Mouse (Mus musculus) intestine, postnatal 0 days (tissue): ENCODE measurements around the gene Slc39a3. TPM values are rescaled to one million over a fixed set of nuclear protein-coding genes. Genes with fewer than 3 reads are reported as not detected.
"Not testable (repeated sequence)": the region's sequence is repeated elsewhere in the genome, so short reads cannot be mapped to it uniquely, and the experiment has no call there.

Experiments used
- ATAC-seq: fragments of 200-750 bp; cut with Nextera tagmentation; 2 replicates; pipeline ENCODE4 v1.8.0; 2017; ENCODE audit warnings: mild to moderate bottlenecking, moderate TSS enrichment, moderate library complexity
- H3K27ac ChIP-seq: fragments of 300-500 bp; sonication (generic); 2 replicates; pipeline ENCODE4 v1.5.1; 2014; ENCODE audit warnings: mild to moderate bottlenecking, low read depth, low read length, moderate library complexity
- H3K27me3 ChIP-seq: fragments of 300-500 bp; sonication (generic); replicated peaks from 2 replicates; pipeline ENCODE4 v1.6.1; 2014; ENCODE audit warnings: low read length, mixed read lengths; ENCODE audit not compliant: control insufficient read depth, insufficient read depth
- H3K36me3 ChIP-seq: fragments of 300-500 bp; sonication (generic); 2 replicates; pipeline ENCODE4 v1.6.1; 2014; ENCODE audit warnings: mild to moderate bottlenecking, moderate library complexity; ENCODE audit not compliant: control insufficient read depth, insufficient read depth
- H3K4me1 ChIP-seq: fragments of 300-500 bp; sonication (generic); replicated peaks from 2 replicates; pipeline ENCODE4 v1.6.1; 2014; ENCODE audit warnings: antibody characterized with exemption, low read length, mixed read lengths; ENCODE audit not compliant: control insufficient read depth, insufficient read depth
- H3K4me2 ChIP-seq: fragments of 300-500 bp; sonication (generic); replicated peaks from 2 replicates; pipeline ENCODE4 v1.6.1; 2014; ENCODE audit warnings: low read depth, mild to moderate bottlenecking, moderate library complexity
- H3K4me3 ChIP-seq: fragments of 300-500 bp; sonication (generic); 2 replicates; pipeline ENCODE4 v1.5.1; 2014; ENCODE audit warnings: low read depth, low read length
- H3K9ac ChIP-seq: fragments of 300-500 bp; sonication (generic); 2 replicates; pipeline ENCODE4 v1.6.1; 2014; ENCODE audit warnings: mild to moderate bottlenecking, low read depth, low read length
- H3K9me3 ChIP-seq: fragments of 300-500 bp; sonication (generic); 2 replicates; pipeline ENCODE4 v1.6.1; 2016; ENCODE audit warnings: mixed run types; ENCODE audit not compliant: control insufficient read depth
- CTCF ChIP-seq: sonication (generic); IDR thresholded peaks from 2 replicates; pipeline ENCODE4 v1.5.1; 2016; ENCODE audit warnings: low read depth, mild to moderate bottlenecking, control low read depth, antibody characterized with exemption, moderate library complexity
- WGBS: fragments of 180-500 bp; shearing (Covaris S2); extraction: QIAGEN DNeasy Blood & Tissue Kit; methylation state at CpG from one replicate; pipeline ENCODE4 v1.1.7; 2014; 5-methylcytosine and 5-hydroxymethylcytosine counted together
- polyA plus RNA-seq: library from polyadenylated mRNA; unstranded; fragments of >200 nt; fragmentation: Nextera tagmentation; extraction: Ambion mirVana; gene quantifications from 2 replicates; pipeline ENCODE4 v1.2.1, GENCODE M21; 2015

The Slc39a3 gene
- polyA plus RNA-seq, 1 experiment from 2014 or later: 11.1 TPM

DNA sequence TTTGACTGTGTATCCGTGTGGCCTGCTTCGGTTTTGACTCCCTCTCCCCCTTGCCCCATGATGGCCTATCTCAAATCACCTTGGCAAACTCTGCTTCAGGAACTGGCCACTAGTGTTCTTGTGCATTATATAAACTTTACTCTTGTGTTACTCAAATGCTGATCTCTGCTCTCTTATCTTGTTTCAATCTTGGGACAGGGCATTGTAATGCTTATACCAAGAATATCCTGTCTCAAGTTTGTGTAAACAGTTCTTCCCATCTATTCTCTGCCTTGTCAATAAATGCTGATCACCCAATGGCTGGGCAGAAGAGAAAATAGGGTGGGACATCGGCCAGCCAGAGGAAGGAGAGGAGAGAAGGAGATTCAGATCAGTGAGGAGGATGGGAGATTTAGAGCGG, 25.5 kb upstream of the Slc39a3 start:
- TF ChIP-seq CTCF: no peak
- Histone ChIP-seq H3K4me2 (no peak overlapping the region), H3K27ac (no peak overlapping the region), H3K4me3 (no peak overlapping the region), H3K36me3 (no peaks in the 10 kb centered on the region), H3K4me1 (no peaks in the 10 kb centered on the region; the same call in 1 of the 2 replicates), H3K9ac (no peak overlapping the region), H3K27me3 (no peaks in the 10 kb centered on the region), H3K9me3 (no peaks in the 10 kb centered on the region)
- ATAC-seq: no peak
- WGBS: 47% methylated on average over 4 of the region's 4 CpGs

DNA sequence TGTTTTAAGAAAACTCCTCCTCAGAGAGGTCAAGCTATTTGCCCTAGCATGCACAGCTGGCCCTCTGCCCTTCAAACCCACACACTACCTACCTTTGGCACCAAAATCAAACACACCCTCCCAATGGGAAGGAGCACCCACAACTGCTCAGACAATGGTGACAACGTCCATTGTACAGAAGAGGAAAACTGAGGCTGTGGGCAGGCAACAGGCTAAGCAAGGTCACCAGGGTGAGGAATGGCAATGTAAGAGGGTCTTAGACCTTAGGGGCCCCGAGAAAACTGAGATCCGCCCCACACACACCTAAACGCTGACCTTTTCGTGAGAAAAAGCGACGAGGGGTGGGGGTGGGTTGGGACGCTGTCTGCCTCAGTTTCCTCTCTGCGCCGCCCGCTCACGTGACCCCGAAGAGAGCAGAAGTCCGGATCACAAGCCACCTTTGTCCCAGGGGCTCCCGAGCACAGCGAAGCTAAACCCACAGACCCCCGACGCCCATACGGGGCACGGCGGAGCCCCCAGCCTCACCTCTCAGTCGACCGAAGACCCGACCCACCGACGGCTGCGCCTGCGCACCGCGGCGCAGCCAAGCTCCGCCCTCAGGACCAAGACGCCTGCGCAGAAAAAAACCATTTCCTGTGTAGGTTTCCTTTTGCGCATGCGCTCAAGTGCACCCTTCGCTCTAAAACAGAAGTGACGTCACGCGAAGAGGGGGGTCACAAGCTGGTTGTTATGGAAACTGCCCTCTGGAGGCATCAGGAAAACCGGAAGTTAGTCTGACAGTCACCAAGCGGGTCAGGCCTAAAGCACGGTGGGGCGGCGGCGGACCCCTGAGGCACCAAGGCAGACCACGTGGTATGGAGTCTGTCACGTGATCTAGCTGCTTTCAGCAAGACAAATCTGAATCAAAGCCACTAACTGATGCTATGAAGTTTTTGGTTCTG, 22.6 kb upstream of the Slc39a3 start, which contains the start of gene Sgta:
Gene Sgta, minus strand, starts transcription at position 579 of the 941 bp plus-strand sequence.
- H3K4me2 ChIP-seq: peak within 1 kb of the TSS; percentile 65
- H3K36me3 ChIP-seq: no peaks in the 10 kb centered on the region; the same call in 1 of the 2 replicates
- no peaks in the 10 kb centered on the region for H3K27me3 ChIP-seq
- peak within 1 kb of the TSS; percentile 67 for H3K9ac ChIP-seq
- peak; percentile 85 for ATAC-seq
- H3K4me1 ChIP-seq: no peaks in the 10 kb centered on the region; the same call in 1 of the 2 replicates
- H3K4me3 ChIP-seq: peak within 1 kb of the TSS; percentile 67
- WGBS: under 1% methylated on average over 48 of the region's 48 CpGs
- TF ChIP-seq CTCF: 0 out of 2 replicates have a peak, but pooled peaks have one; percentile 7
- no peak within 1 kb of the TSS for H3K27ac ChIP-seq
- no peaks in the 10 kb centered on the region for H3K9me3 ChIP-seq

DNA sequence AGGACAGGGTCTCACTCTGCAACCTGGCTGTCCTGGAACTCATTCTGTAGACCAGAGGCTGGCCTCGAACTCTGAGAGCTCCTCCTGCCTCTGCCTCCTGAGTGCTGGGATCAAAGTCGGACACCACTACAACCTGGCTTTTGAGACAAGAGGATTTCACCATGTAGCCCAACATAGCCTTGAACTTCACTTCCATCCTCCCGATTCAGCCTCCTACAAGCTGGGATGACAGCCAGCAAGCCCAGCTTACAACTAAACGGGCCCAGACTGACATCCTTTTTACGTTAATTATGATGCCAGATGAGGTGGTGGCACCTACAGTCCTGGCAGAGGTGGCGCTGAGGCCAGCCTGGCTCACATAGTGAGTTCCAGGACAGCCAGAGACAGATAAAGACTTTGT, 21.7 kb upstream of the Slc39a3 start:
- no peak overlapping the region for H3K27ac ChIP-seq
- H3K9me3 ChIP-seq: no peaks in the 10 kb centered on the region
- H3K9ac ChIP-seq: no peak overlapping the region
- ATAC-seq: no peak
- H3K4me1 ChIP-seq: no peaks in the 10 kb centered on the region; the same call in 1 of the 2 replicates
- H3K4me3 ChIP-seq: peak overlapping the region; percentile 67
- no peaks in the 10 kb centered on the region; the same call in 1 of the 2 replicates for H3K36me3 ChIP-seq
- peak overlapping the region; percentile 65 for H3K4me2 ChIP-seq
- 81% methylated on average over 6 of the region's 6 CpGs for WGBS
- no peaks in the 10 kb centered on the region for H3K27me3 ChIP-seq
- no peak for TF ChIP-seq CTCF

DNA sequence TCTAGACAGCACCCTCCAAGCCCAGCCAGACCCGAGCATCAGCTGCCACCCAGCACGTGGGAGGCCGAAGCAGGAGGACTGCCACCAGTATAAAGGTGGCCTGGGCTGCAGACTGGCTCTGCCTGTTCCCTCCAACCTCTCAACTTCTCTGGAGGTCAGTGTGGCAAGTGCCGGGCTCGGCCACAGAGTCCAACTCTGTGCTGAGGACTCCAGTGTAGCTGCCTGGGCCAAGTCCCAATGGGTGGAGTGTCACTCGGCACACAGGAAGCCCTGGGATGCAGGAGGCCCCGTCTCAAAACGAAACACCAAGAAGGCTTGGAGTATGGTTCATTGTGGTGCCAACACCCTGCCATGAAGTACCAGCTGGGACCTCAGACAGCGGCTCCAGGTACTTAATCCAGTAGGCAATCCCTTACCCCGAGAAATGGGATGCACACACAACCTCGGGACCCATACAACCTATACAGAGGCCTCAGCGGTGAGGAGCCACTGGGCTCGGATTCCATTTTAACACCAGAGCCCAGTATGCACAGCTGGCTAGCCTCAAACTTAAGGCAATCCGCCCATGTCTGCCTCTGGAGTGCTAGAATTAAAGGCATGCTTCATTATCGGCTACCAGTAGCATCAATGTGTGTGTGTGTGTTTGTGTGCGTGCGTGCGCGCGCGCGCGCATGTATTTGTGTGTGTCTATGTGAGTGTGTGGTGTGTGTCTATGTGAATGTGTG, 20.3 kb upstream of the Slc39a3 start:
- Histone ChIP-seq H3K4me1 (no peaks in the 10 kb centered on the region; the same call in 1 of the 2 replicates), H3K27ac (peak overlapping the region; percentile 28; the same call in 1 of the 2 replicates), H3K4me3 (no peak overlapping the region), H3K9ac (no peak overlapping the region), H3K36me3 (no peaks in the 10 kb centered on the region; the same call in 1 of the 2 replicates), H3K4me2 (no peak overlapping the region), H3K9me3 (no peaks in the 10 kb centered on the region), H3K27me3 (no peaks in the 10 kb centered on the region)
- ATAC-seq: no peak
- no peak for TF ChIP-seq CTCF
- WGBS: 90% methylated on average over 23 of the region's 23 CpGs

DNA sequence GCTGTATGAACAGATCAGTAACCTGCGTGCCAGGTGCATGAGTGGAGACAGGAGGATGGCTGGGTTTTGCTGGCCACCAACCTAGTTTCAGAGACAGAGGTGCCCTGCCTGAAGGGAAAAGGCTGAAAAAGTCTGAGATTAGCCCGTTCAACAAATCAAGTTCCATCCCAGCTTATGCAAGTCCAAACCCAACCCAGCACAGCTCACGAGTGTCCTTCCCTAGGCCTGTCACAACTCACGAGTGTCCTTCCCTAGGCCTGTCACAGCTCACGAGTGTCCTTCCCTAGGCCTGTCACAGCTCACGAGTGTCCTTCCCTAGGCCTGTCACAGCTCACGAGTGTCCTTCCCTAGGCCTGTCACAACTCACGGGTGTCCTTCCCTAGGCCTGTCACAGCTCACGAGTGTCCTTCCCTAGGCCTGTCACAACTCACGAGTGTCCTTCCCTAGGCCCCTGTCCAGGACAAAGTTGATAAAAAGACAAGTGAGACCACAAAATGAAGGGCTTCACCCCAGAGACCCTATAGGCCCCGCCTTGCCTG, 18.6 kb upstream of the Slc39a3 start:
- H3K4me3 ChIP-seq, H3K27ac ChIP-seq, H3K27me3 ChIP-seq, H3K4me1 ChIP-seq, ATAC-seq, H3K4me2 ChIP-seq, H3K9me3 ChIP-seq: not testable (repeated sequence)
- Histone ChIP-seq H3K9ac (0 out of 2 replicates have a peak overlapping the region, but pooled peaks have one; percentile 7), H3K36me3 (peaks cover 16% of the 10 kb centered on the region)
- 77% methylated on average over 7 of the region's 11 CpGs for WGBS

DNA sequence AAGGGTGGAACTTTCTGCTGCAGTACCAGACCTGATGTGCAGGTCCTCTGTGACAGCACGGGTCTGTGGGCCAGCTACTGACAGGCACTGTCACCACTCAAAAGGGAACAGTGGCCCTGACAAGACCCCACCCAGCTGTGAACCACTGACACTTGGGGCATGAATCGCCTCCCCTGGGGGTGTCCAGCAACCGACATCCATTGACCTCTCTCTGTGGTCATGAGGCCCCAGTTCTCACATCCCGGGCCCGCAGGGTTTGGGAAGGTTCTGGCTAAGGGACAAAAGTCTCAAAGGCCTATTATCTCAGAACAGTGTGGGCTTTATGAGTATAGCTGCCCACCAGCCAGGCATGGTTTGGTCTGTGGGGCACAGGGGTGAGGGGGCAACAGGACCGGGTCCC, 17.9 kb upstream of the Slc39a3 start:
- TF ChIP-seq CTCF: no peak
- Histone ChIP-seq H3K36me3 (peaks cover 23% of the 10 kb centered on the region), H3K9me3 (no peaks in the 10 kb centered on the region), H3K4me2 (no peak overlapping the region), H3K4me1 (no peaks in the 10 kb centered on the region; the same call in 1 of the 2 replicates), H3K27ac (no peak overlapping the region), H3K9ac (peak overlapping the region; percentile 7; the same call in 1 of the 2 replicates), H3K4me3 (no peak overlapping the region), H3K27me3 (no peaks in the 10 kb centered on the region)
- WGBS: 78% methylated on average over 6 of the region's 6 CpGs
- no peak for ATAC-seq
